In the genomic region with DNA sequence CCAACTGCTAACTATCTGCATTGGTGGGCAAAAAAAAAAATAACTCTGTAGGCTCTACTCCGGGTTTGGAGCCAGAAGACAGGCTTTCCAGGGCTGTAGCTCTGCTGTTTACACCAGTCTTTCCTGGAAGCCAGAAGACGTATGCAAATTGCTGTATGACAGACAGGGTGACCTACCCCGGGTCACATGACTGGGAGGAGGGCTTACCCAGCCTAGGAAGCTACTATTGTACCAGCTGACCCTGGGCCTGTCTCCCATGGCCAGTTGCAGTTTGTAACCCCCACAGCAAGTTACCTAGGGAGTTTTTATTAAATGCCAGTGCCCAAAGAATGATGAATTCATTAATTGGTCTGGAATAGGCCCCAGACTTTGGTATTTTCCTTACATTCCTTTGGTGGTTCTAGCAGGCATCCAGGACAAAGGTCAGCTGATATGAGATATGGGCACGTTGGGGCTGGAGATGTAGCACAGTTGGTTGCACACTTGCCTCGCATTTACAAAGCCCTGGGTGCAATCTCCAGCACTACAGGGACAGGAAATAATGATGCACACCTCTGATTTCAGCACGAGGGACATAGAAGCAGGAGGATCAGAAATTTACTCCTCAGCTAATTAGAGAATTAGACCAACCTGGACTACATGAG, we compare ENCODE assay signal across 12 mouse cellular contexts. TPM values are rescaled to one million over a fixed set of nuclear protein-coding genes. Genes with fewer than 3 reads are reported as not detected.
A peak's percentile ranks its signal among the peaks of the same experiment; 100 is the strongest.
DNase-seq lines count a peak whose midpoint lies in the region; ATAC-seq and TF ChIP-seq lines count a peak whose summit lies in the region.
"Had no signal": no experiment of that assay in that cellular context is flagged by ENCODE, and none has a peak within 500 bp of the region (broad histone marks: within the 10 kb centered on the region; RNA-seq: fewer than 3 reads in every experiment).

No protein-coding gene starts in this region.

- H3K36me3 ChIP-seq in intestine, embryonic 14.5 days (ENCODE audit: control insufficient read depth, insufficient read depth, low read length), result peaks cover 45% of the 10 kb centered on the region
- peaks cover 25% of the 10 kb centered on the region for H3K36me3 ChIP-seq in myocyte (ENCODE audit: control insufficient read depth, insufficient read depth)

- no peaks in the 10 kb centered on the region for H3K79me2 ChIP-seq in myocyte (ENCODE audit: control insufficient read depth, insufficient read depth)

- DNase-seq in adrenal gland, adult 2 months, result peak; percentile 12
- no peak for DNase-seq in adrenal gland, postnatal 4 days (ENCODE audit: low spot score in 2 of 2)
- peak; percentile 27 for DNase-seq in layer of hippocampus, adult 9-11 months
- DNase-seq in layer of hippocampus, adult 9-10 months (ENCODE audit: low spot score), result no peak
- no peak for DNase-seq in intestine, embryonic 14.5 days (ENCODE audit: low spot score)
- DNase-seq in cerebellum, postnatal 4 days (ENCODE audit: low spot score in 2 of 2), result no peak
- DNase-seq: cerebellum, adult 9-11 months had no signal

- H3K9me3 ChIP-seq in intestine, embryonic 14.5 days (ENCODE audit: control insufficient read depth, low read length), result no peaks in the 10 kb centered on the region
- H3K9me3 ChIP-seq: limb, embryonic 10.5 days; megakaryocyte, embryonic 14.5 days had no signal

- H3K4me1 ChIP-seq in intestine, embryonic 14.5 days (replicated peaks; ENCODE audit: control insufficient read depth, insufficient read depth, low read length), result peaks cover 11% of the 10 kb centered on the region

- no peak overlapping the region for H3K9ac ChIP-seq in intestine, embryonic 14.5 days (ENCODE audit: low read length)

- H3ac ChIP-seq in myocyte (ENCODE audit: control insufficient read depth, insufficient read length), result no peak overlapping the region

- H3K4me2 ChIP-seq in intestine, embryonic 14.5 days (ENCODE audit: low read length), result no peak overlapping the region
- H3K4me2 ChIP-seq in myocyte (ENCODE audit: low read depth), result no peak overlapping the region

- TF ChIP-seq POLR2A in myocyte (IDR thresholded peaks at IDR 0.05; ENCODE audit: insufficient read length, low read depth), result no peak

- H3K4me3 ChIP-seq in intestine, embryonic 14.5 days (ENCODE audit: low read depth, low read length), result no peak overlapping the region
- H3K4me3 ChIP-seq in myocyte, result no peak overlapping the region
- H3K4me3 ChIP-seq: limb, embryonic 10.5 days; megakaryocyte, embryonic 14.5 days had no signal

- ATAC-seq in intestine, embryonic 14.5 days (replicated peaks; ENCODE audit: low FRiP score, low TSS enrichment, low read depth), result 0 out of 2 replicates have a peak, but pooled peaks have one; percentile 29
- no peak for ATAC-seq in activated CD4-positive, CD25-positive, alpha-beta regulatory T cell, adult 4 months
- ATAC-seq: forebrain, embryonic 14.5 days had no signal

- H3K27ac ChIP-seq in intestine, embryonic 14.5 days (ENCODE audit: low read depth), result no peak overlapping the region
- H3K27ac ChIP-seq: limb, embryonic 10.5 days had no signal

- no peaks in the 10 kb centered on the region for H3K27me3 ChIP-seq in intestine, embryonic 14.5 days (replicated peaks; ENCODE audit: control insufficient read depth, insufficient read depth, low read length)
- H3K27me3 ChIP-seq in myocyte (ENCODE audit: control insufficient read depth, insufficient read depth, insufficient read length), result no peaks in the 10 kb centered on the region
- H3K27me3 ChIP-seq: megakaryocyte, embryonic 14.5 days had no signal

- 50% methylated on average over 6 of the region's 6 CpGs for WGBS in intestine, embryonic 14.5 days

TF ChIP-seq in myocyte, 11 proteins besides CTCF, POLR2A, EP300 and RAD21:
- TF ChIP-seq USF1 (IDR thresholded peaks at IDR 0.05; ENCODE audit: low read depth) (peak; percentile 70), SRF (IDR thresholded peaks at IDR 0.05; ENCODE audit: control insufficient read depth, insufficient read length, low read depth) (no peak), MYOG (IDR thresholded peaks at IDR 0.05; ENCODE audit: control insufficient read depth in 1 of 3, insufficient read depth in 1 of 3, insufficient read length in 2 of 3, low read depth in 2 of 3) (no peak), REST (IDR thresholded peaks at IDR 0.05; ENCODE audit: insufficient read depth, insufficient read length) (no peak)

RNA-seq across cellular contexts. Expression of gene Zfp827, which starts 52.0 kb away (rescaled TPM):
- total RNA-seq in adrenal gland, adult 2 months (2021), result 10 to 100 TPM in 1 of 2 experiments, 1 to 10 TPM in 1; 9.0 to 13.5 TPM
- 9.3 and 10.3 TPM in 2 replicates for polyA plus RNA-seq in adrenal gland, adult 2 months (2012; rRNA removed)
- total RNA-seq in adrenal gland, postnatal 4 days (2021), result 10 to 100 TPM; 28.6 to 32.0 TPM
- polyA plus RNA-seq in intestine, embryonic 14.5 days (2014; fragmentation: Nextera tagmentation; extraction: Ambion mirVana), result 10.6 and 12.4 TPM in 2 replicates
- polyA plus RNA-seq in myocyte (2012; fragmentation: generic; extraction: Trizol), result 7.7 TPM
- polyA plus RNA-seq in activated CD4-positive, CD25-positive, alpha-beta regulatory T cell, adult 4 months (2017; shearing (Covaris generic)), result 1 to 10 TPM; 4.0 to 5.0 TPM

Comparison
In these comparisons a context has a peak if more than half of its experiments do, and no peak if none do; other contexts are left out.
1. DNase-seq: peak in adrenal gland, adult 2 months (single experiment) and layer of hippocampus, adult 9-11 months (single experiment); none in adrenal gland, postnatal 4 days (0 of 2), layer of hippocampus, adult 9-10 months (single experiment), intestine, embryonic 14.5 days (single experiment) and cerebellum, postnatal 4 days (0 of 2).